Mouse (Mus musculus) forebrain, embryonic 14.5 days (tissue): ENCODE data around the gene Dhx16. TPM values are rescaled to one million over a fixed set of nuclear protein-coding genes. Genes with fewer than 3 reads are reported as not detected.

ENCODE experiments used
- ATAC-seq: fragments of 200-750 bp; cut with Nextera tagmentation; 2 replicates; pipeline ENCODE4 v1.8.0; 2017; ENCODE audit warnings: mild to moderate bottlenecking, moderate library complexity
- DNase-seq: peaks from one replicate; pipeline ENCODE4 v3.0.0-alpha.2; 2015; ENCODE audit warnings: low spot score
- H3K27ac ChIP-seq: fragments of 300-500 bp; sonication (generic); 2 replicates; pipeline ENCODE4 v1.5.1; 2014; ENCODE audit warnings: low read depth, mild to moderate bottlenecking, control low read depth, low read length, moderate library complexity
- H3K27me3 ChIP-seq: fragments of 300-500 bp; sonication (generic); replicated peaks from 2 replicates; pipeline ENCODE4 v1.6.1; 2014; ENCODE audit warnings: low read length, control low read depth, mixed read lengths; ENCODE audit not compliant: control insufficient read depth, insufficient read depth
- H3K36me3 ChIP-seq: fragments of 300-500 bp; sonication (generic); 2 replicates; pipeline ENCODE4 v1.6.1; 2014; ENCODE audit warnings: low read length, control low read depth; ENCODE audit not compliant: control insufficient read depth, insufficient read depth
- H3K4me1 ChIP-seq: fragments of 300-500 bp; sonication (generic); 2 replicates; pipeline ENCODE4 v1.6.1; 2014; ENCODE audit warnings: antibody characterized with exemption, low read length, control low read depth; ENCODE audit not compliant: control insufficient read depth, insufficient read depth
- H3K4me2 ChIP-seq: fragments of 300-500 bp; sonication (generic); 2 replicates; pipeline ENCODE4 v1.6.1; 2014; ENCODE audit warnings: mild to moderate bottlenecking, control low read depth, low read length
- H3K4me3 ChIP-seq: fragments of 300-500 bp; sonication (generic); 2 replicates; pipeline ENCODE4 v1.5.1; 2014; ENCODE audit warnings: low read depth, low read length, control low read depth
- H3K9ac ChIP-seq: fragments of 300-500 bp; sonication (generic); 2 replicates; pipeline ENCODE4 v1.6.1; 2014; ENCODE audit warnings: mild to moderate bottlenecking, low read length, control low read depth, moderate library complexity
- H3K9me3 ChIP-seq: fragments of 300-500 bp; sonication (generic); replicated peaks from 2 replicates; pipeline ENCODE4 v1.6.1; 2016; ENCODE audit warnings: low read length, control low read depth, mixed read lengths; ENCODE audit not compliant: control insufficient read depth
- WGBS: fragments of 180-500 bp; shearing (Covaris S2); extraction: QIAGEN DNeasy Blood & Tissue Kit; methylation state at CpG from one replicate; pipeline ENCODE4 v1.1.7; 2014; 5-methylcytosine and 5-hydroxymethylcytosine counted together
- polyA plus RNA-seq: library from polyadenylated mRNA; unstranded; fragments of >200 nt; fragmentation: Nextera tagmentation; extraction: Ambion mirVana; gene quantifications from 2 replicates; pipeline ENCODE4 v1.2.1, GENCODE M21; 2014

The Dhx16 gene
- polyA plus RNA-seq, 1 experiment from 2014 or later, result 31.8 TPM

- peaks cover 38% of the 10 kb centered on the region for H3K36me3 ChIP-seq
- H3K9ac ChIP-seq, result peak overlapping the region; percentile 5; the same call in 1 of the 2 replicates
- H3K27ac ChIP-seq, result no peak overlapping the region
- H3K4me2 ChIP-seq, result peak overlapping the region; percentile 92
- H3K4me3 ChIP-seq, result no peak overlapping the region
- no peaks in the 10 kb centered on the region for H3K27me3 ChIP-seq
- WGBS, result 84% methylated on average over 8 of the region's 8 CpGs
- H3K4me1 ChIP-seq, result peaks cover 33% of the 10 kb centered on the region
- ATAC-seq, result no peak
- H3K9me3 ChIP-seq, result peaks cover 4% of the 10 kb centered on the region; the same call in 1 of the 2 replicates
- DNase-seq, result no peak
Measured at GRCm38 (mm10) chr17:35870884-35871696, 8.5 kb upstream of the Dhx16 start.

- Histone ChIP-seq H3K4me1 (peaks cover 16% of the 10 kb centered on the region), H3K9me3 (peaks cover 4% of the 10 kb centered on the region; the same call in 1 of the 2 replicates), H3K36me3 (peaks cover 38% of the 10 kb centered on the region), H3K9ac (peak overlapping the region; percentile 37; the same call in 1 of the 2 replicates), H3K4me3 (no peak overlapping the region), H3K27me3 (no peaks in the 10 kb centered on the region), H3K27ac (peak overlapping the region; percentile 36; the same call in 1 of the 2 replicates), H3K4me2 (peak overlapping the region; percentile 25; the same call in 1 of the 2 replicates)
- DNase-seq (peak; percentile 83), ATAC-seq (peak; percentile 57)
- 34% methylated on average over 21 of the region's 21 CpGs for WGBS
Measured at GRCm38 (mm10) chr17:35873774-35874519, 5.7 kb upstream of the Dhx16 start.

GRCm38 (mm10) chr17:35874721-35875120, 4.9 kb upstream of the Dhx16 start:
- Histone ChIP-seq H3K4me1 (peaks cover 9% of the 10 kb centered on the region), H3K27me3 (no peaks in the 10 kb centered on the region), H3K36me3 (peaks cover 38% of the 10 kb centered on the region), H3K4me3 (no peak overlapping the region), H3K9me3 (peaks cover 4% of the 10 kb centered on the region; the same call in 1 of the 2 replicates), H3K4me2 (no peak overlapping the region), H3K27ac (no peak overlapping the region), H3K9ac (no peak overlapping the region)
- DNase-seq (no peak), ATAC-seq (no peak)
- WGBS, result 91% methylated on average over 6 of the region's 6 CpGs

GRCm38 (mm10) chr17:35882924-35883323, 3.3 kb downstream of the Dhx16 start:
- ATAC-seq (no peak), DNase-seq (no peak)
- Histone ChIP-seq H3K4me3 (no peak overlapping the region), H3K27me3 (no peaks in the 10 kb centered on the region), H3K9me3 (no peaks in the 10 kb centered on the region), H3K36me3 (peaks cover 62% of the 10 kb centered on the region), H3K9ac (no peak overlapping the region), H3K4me2 (no peak overlapping the region), H3K4me1 (peaks cover 4% of the 10 kb centered on the region; the same call in 1 of the 2 replicates), H3K27ac (no peak overlapping the region)
- 95% methylated on average over 17 of the region's 17 CpGs for WGBS

GRCm38 (mm10) chr17:35883777-35884176, 4.2 kb downstream of the Dhx16 start:
- Histone ChIP-seq H3K4me1 (peaks cover 4% of the 10 kb centered on the region; the same call in 1 of the 2 replicates), H3K9ac (no peak overlapping the region), H3K36me3 (peaks cover 70% of the 10 kb centered on the region), H3K27ac (no peak overlapping the region), H3K9me3 (no peaks in the 10 kb centered on the region), H3K4me3 (no peak overlapping the region), H3K4me2 (no peak overlapping the region), H3K27me3 (no peaks in the 10 kb centered on the region)
- 96% methylated on average over 14 of the region's 14 CpGs for WGBS
- ATAC-seq (no peak), DNase-seq (no peak)

GRCm38 (mm10) chr17:35887725-35888124, 8.1 kb downstream of the Dhx16 start:
- no peaks in the 10 kb centered on the region for H3K27me3 ChIP-seq
- no peak overlapping the region for H3K9ac ChIP-seq
- ATAC-seq (no peak), DNase-seq (no peak)
- H3K9me3 ChIP-seq, result no peaks in the 10 kb centered on the region
- no peaks in the 10 kb centered on the region for H3K4me1 ChIP-seq
- H3K4me3 ChIP-seq, result no peak overlapping the region
- peaks cover 96% of the 10 kb centered on the region for H3K36me3 ChIP-seq
- no peak overlapping the region for H3K4me2 ChIP-seq
- H3K27ac ChIP-seq, result no peak overlapping the region
- WGBS, result 94% methylated on average over 13 of the region's 17 CpGs

- Histone ChIP-seq H3K4me2 (peak within 1 kb of the TSS; percentile 100), H3K27me3 (no peaks in the 10 kb centered on the region), H3K36me3 (peaks cover 69% of the 10 kb centered on the region), H3K4me3 (peak within 1 kb of the TSS; percentile 77), H3K9me3 (no peaks in the 10 kb centered on the region), H3K9ac (peak within 1 kb of the TSS; percentile 89), H3K27ac (peak within 1 kb of the TSS; percentile 83), H3K4me1 (peaks cover 6% of the 10 kb centered on the region)
- DNase-seq (peak; percentile 96), ATAC-seq (peak; percentile 96)
- under 1% methylated on average over 81 of the region's 86 CpGs for WGBS
Measured at GRCm38 (mm10) chr17:35896781-35897643, 17.4 kb downstream of the Dhx16 start, which contains the start of gene 2310061I04Rik. Gene 2310061I04Rik (minus strand): TSS chr17:35897431.
